Mouse (Mus musculus): ENCODE data around the gene Pgbd5. TPM values are rescaled to one million over a fixed set of nuclear protein-coding genes. Genes with fewer than 3 reads are reported as not detected.

Gene Pgbd5
- polyA plus RNA-seq (2015; fragmentation: Nextera tagmentation; extraction: Ambion mirVana), result 12.2 and 13.7 TPM in 2 replicates

DNA sequence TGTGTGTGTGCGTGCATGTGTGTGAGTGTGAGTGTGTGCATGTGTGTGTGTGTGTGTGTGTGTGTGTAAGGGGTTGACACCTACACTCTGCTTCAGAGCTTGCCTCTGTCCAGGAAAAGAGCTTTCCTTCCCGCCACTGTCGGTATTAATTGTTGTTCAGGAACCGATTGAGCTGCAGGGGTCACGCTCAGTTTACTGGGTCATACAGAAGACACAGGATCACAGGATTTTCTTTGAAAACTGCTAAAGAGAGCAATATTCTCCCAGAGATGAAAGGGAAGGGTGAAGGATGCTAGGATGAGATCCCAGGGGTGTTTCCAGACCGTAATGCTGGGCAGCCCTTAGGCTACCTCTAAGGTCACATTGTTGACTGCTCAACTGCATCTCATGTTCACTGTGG, at the start of gene Pgbd5:
TSS of gene Pgbd5 (minus strand) at position 101 of the 400 bp plus-strand sequence.
- WGBS, result 74% methylated on average over 6 of the region's 6 CpGs
- Histone ChIP-seq H3K27ac (ENCODE audit: low read length) (no peak within 1 kb of the TSS), H3K27me3 (ENCODE audit: control insufficient read depth, insufficient read depth, low read depth, low read length) (no peaks in the 10 kb centered on the region), H3K9ac (ENCODE audit: low read depth, low read length) (no peak within 1 kb of the TSS), H3K36me3 (ENCODE audit: control insufficient read depth, insufficient read depth, low read length) (no peaks in the 10 kb centered on the region), H3K9me3 (replicated peaks; ENCODE audit: control insufficient read depth, low read length, poor library complexity, severe bottlenecking) (no peaks in the 10 kb centered on the region), H3K4me2 (ENCODE audit: low read length) (no peak within 1 kb of the TSS), H3K4me1 (ENCODE audit: control insufficient read depth, insufficient read depth, low read length) (peaks cover 4% of the 10 kb centered on the region; the same call in 1 of the 2 replicates), H3K4me3 (ENCODE audit: low read depth, low read length) (no peak within 1 kb of the TSS)
- no peak for ATAC-seq

DNA sequence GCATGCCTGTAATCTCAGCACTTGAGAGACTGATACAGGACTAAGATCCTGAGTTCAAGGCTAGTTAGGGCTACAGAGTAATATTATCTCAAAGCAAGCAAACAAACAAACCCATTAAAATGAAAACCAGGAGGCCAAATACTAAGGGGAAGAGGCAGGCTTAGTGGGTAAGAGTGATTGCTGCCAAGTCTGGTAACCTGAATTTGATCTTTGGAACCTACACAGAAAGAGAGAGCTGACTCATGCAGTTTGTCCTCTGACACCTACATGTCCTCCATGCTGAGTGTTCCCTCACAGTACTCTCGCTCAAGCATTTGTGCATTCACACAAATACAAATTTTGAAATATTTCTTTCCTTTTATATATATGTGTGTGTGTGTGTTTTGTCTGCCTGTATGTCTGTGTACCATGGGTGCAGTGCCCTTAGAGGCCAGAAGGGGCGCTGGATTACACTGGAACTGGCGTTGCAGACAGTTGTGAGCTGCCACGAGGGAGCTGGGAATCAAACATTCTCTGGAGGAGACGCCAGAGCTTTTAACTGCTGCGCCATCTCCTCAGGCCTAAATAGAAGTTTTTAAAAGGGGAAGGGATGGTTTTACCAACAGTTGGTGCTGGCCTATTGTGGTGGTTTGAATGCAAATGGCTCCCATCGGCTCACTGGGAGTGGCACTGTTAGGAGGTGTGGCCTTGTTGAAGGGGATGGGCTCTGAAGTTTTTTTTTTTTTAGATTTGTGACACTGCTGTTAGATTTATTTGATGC, 44.1 kb upstream of the Pgbd5 start:
- ATAC-seq, result no peak
- Histone ChIP-seq H3K4me2 (ENCODE audit: low read length) (no peak overlapping the region), H3K4me3 (ENCODE audit: low read depth, low read length) (no peak overlapping the region), H3K27me3 (ENCODE audit: control insufficient read depth, insufficient read depth, low read depth, low read length) (no peaks in the 10 kb centered on the region), H3K9me3 (replicated peaks; ENCODE audit: control insufficient read depth, low read length, poor library complexity, severe bottlenecking) (no peaks in the 10 kb centered on the region), H3K36me3 (ENCODE audit: control insufficient read depth, insufficient read depth, low read length) (no peaks in the 10 kb centered on the region), H3K27ac (ENCODE audit: low read length) (no peak overlapping the region), H3K4me1 (ENCODE audit: control insufficient read depth, insufficient read depth, low read length) (peaks cover 2% of the 10 kb centered on the region; the same call in 1 of the 2 replicates), H3K9ac (ENCODE audit: low read depth, low read length) (no peak overlapping the region)
- 69% methylated on average over 7 of the region's 7 CpGs for WGBS

DNA sequence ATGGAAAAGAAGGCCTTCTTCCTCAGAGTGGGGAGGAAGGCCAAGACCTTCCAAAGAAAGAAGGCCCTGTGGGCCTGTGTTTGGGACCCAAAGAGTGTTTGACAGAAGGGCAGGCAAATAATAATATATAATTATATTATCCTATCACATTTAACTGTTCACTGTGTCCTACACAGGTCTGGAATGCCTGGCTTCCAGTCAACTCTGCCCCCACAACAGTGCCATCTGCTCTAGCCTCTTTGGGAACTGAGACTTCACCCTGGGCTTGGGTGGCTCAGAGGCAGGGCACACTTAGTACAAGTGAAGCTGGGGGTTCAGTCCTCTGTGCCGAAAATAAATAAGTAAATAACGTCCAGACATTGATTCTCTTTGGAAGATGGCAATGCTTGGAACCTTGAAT, 43.3 kb upstream of the Pgbd5 start:
- Histone ChIP-seq H3K27ac (ENCODE audit: low read length) (no peak overlapping the region), H3K9ac (ENCODE audit: low read depth, low read length) (no peak overlapping the region), H3K4me2 (ENCODE audit: low read length) (no peak overlapping the region), H3K36me3 (ENCODE audit: control insufficient read depth, insufficient read depth, low read length) (no peaks in the 10 kb centered on the region), H3K27me3 (ENCODE audit: control insufficient read depth, insufficient read depth, low read depth, low read length) (no peaks in the 10 kb centered on the region), H3K4me3 (ENCODE audit: low read depth, low read length) (no peak overlapping the region), H3K4me1 (ENCODE audit: control insufficient read depth, insufficient read depth, low read length) (peaks cover 2% of the 10 kb centered on the region; the same call in 1 of the 2 replicates), H3K9me3 (replicated peaks; ENCODE audit: control insufficient read depth, low read length, poor library complexity, severe bottlenecking) (no peaks in the 10 kb centered on the region)
- no peak for ATAC-seq
- WGBS, result 90% methylated on average over 2 of the region's 2 CpGs

DNA sequence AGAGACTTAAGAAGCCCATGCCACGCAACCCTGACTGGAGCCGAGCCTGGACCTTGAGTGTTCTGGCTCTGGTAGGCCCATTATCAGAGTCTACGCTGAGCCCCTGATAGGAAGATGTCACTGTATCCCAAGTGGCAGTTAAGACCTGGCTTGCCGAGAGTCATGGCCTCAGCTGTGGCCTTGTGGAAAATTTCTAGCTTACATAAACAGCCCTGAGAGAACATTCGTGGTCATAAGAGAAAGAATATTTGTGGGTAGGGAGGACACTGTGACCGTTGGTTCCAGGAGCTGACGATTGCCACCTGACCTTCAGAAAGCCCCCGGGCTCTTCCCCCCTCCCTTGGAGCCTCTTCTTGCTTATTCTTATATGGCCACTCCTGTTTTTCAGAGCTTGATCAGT, 40.9 kb upstream of the Pgbd5 start:
- Histone ChIP-seq H3K9me3 (replicated peaks; ENCODE audit: control insufficient read depth, low read length, poor library complexity, severe bottlenecking) (no peaks in the 10 kb centered on the region), H3K27me3 (ENCODE audit: control insufficient read depth, insufficient read depth, low read depth, low read length) (no peaks in the 10 kb centered on the region), H3K4me3 (ENCODE audit: low read depth, low read length) (no peak overlapping the region), H3K9ac (ENCODE audit: low read depth, low read length) (no peak overlapping the region), H3K4me1 (ENCODE audit: control insufficient read depth, insufficient read depth, low read length) (no peaks in the 10 kb centered on the region), H3K4me2 (ENCODE audit: low read length) (no peak overlapping the region), H3K27ac (ENCODE audit: low read length) (no peak overlapping the region), H3K36me3 (ENCODE audit: control insufficient read depth, insufficient read depth, low read length) (no peaks in the 10 kb centered on the region)
- WGBS, result 88% methylated on average over 8 of the region's 8 CpGs
- ATAC-seq, result no peak

DNA sequence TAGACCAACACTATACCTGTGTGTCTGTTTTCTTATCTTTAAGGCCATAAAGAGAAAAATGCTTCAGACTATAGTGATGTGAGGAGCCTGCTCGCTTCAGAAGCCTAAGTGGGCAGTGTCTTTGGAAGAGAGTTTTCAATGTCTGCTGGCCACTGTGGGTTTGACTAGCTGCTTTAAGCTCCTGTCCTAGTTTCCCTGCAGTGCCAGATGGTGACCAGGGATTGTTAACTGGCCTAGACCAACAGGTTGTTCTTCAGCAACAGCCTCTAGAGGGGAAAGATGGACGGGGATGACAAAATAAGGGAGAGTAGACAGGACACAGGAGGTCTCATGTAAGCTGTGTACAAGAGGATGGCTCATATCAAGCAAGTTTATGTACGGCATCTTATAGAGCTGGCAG, 39.8 kb upstream of the Pgbd5 start:
- no peaks in the 10 kb centered on the region for H3K36me3 ChIP-seq (ENCODE audit: control insufficient read depth, insufficient read depth, low read length)
- H3K4me3 ChIP-seq (ENCODE audit: low read depth, low read length), result no peak overlapping the region
- 78% methylated on average over 3 of the region's 3 CpGs for WGBS
- H3K4me2 ChIP-seq (ENCODE audit: low read length), result no peak overlapping the region
- no peaks in the 10 kb centered on the region for H3K27me3 ChIP-seq (ENCODE audit: control insufficient read depth, insufficient read depth, low read depth, low read length)
- no peak overlapping the region for H3K9ac ChIP-seq (ENCODE audit: low read depth, low read length)
- no peak overlapping the region for H3K27ac ChIP-seq (ENCODE audit: low read length)
- ATAC-seq, result no peak
- no peaks in the 10 kb centered on the region for H3K4me1 ChIP-seq (ENCODE audit: control insufficient read depth, insufficient read depth, low read length)
- H3K9me3 ChIP-seq (replicated peaks; ENCODE audit: control insufficient read depth, low read length, poor library complexity, severe bottlenecking), result no peaks in the 10 kb centered on the region

DNA sequence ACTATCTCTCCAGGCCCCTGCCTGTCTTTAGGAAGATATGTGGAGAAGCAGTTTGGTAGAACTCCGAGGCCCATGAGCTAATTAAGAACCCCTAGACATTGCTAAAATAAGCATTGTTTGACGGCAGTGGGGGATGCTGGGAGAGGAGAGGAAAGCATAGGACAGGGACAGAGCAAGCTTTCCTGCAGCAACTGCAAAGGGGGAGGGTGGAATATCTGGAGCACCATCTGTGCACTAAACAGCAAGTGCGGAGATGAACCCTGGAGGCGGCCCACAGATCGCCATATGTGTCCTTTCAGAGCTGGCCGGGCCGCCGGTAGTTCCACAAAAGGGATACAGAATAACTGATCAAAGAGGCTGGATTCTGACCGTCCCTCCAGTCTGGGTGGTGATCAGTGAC, 37.2 kb upstream of the Pgbd5 start:
- no peak overlapping the region for H3K27ac ChIP-seq (ENCODE audit: low read length)
- H3K9ac ChIP-seq (ENCODE audit: low read depth, low read length), result no peak overlapping the region
- 40% methylated on average over 9 of the region's 9 CpGs for WGBS
- no peaks in the 10 kb centered on the region for H3K9me3 ChIP-seq (replicated peaks; ENCODE audit: control insufficient read depth, low read length, poor library complexity, severe bottlenecking)
- no peaks in the 10 kb centered on the region for H3K27me3 ChIP-seq (ENCODE audit: control insufficient read depth, insufficient read depth, low read depth, low read length)
- H3K36me3 ChIP-seq (ENCODE audit: control insufficient read depth, insufficient read depth, low read length), result no peaks in the 10 kb centered on the region
- H3K4me3 ChIP-seq (ENCODE audit: low read depth, low read length), result no peak overlapping the region
- H3K4me1 ChIP-seq (ENCODE audit: control insufficient read depth, insufficient read depth, low read length), result no peaks in the 10 kb centered on the region
- ATAC-seq, result no peak
- no peak overlapping the region for H3K4me2 ChIP-seq (ENCODE audit: low read length)

DNA sequence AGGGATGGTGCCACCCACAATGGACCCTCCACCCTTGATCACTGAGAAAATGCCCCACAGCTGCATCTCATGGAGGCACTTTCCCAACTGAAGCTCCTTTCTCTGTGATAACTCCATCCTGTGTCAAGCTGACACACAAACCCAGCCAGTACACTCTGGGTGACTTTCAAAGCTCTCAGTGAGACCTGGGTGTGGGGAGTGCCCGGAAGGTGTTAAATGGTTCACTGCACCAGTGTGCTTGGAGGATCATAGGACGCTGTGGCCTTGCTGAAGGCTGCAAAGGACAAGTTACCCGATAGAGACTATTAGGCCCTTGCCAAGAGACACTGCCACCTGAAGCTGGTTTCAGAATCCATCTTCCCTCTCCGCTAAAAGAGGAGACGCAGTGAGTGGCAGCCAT, 36.2 kb upstream of the Pgbd5 start:
- H3K36me3 ChIP-seq (ENCODE audit: control insufficient read depth, insufficient read depth, low read length), result no peaks in the 10 kb centered on the region
- no peak overlapping the region for H3K27ac ChIP-seq (ENCODE audit: low read length)
- ATAC-seq, result no peak
- H3K4me3 ChIP-seq (ENCODE audit: low read depth, low read length), result no peak overlapping the region
- H3K4me2 ChIP-seq (ENCODE audit: low read length), result no peak overlapping the region
- H3K4me1 ChIP-seq (ENCODE audit: control insufficient read depth, insufficient read depth, low read length), result no peaks in the 10 kb centered on the region
- no peak overlapping the region for H3K9ac ChIP-seq (ENCODE audit: low read depth, low read length)
- WGBS, result 82% methylated on average over 5 of the region's 5 CpGs
- H3K9me3 ChIP-seq (replicated peaks; ENCODE audit: control insufficient read depth, low read length, poor library complexity, severe bottlenecking), result no peaks in the 10 kb centered on the region
- no peaks in the 10 kb centered on the region for H3K27me3 ChIP-seq (ENCODE audit: control insufficient read depth, insufficient read depth, low read depth, low read length)

DNA sequence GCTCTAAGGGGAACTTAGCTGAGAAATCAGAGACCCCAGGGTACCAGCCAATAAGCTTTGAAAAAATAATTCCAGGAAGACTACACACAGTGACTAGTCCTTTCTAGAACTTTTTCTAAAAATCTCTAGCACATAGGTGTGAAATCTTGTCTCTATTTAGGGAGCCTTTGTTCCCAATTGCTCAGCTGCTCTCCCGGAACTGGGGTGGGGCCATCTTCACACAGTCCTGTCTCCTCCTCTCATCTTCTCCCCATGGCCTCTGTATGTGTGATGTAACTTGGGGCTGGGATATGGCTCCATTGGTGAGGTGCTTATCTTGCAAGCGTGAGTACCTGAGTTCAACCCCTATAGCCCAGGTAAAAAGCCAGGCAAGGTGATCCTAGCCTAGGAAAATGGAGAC, 25.2 kb upstream of the Pgbd5 start:
- Histone ChIP-seq H3K4me3 (ENCODE audit: low read depth, low read length) (no peak overlapping the region), H3K4me1 (ENCODE audit: control insufficient read depth, insufficient read depth, low read length) (0 out of 2 replicates have a peak, but pooled peaks cover 6% of the 10 kb centered on the region), H3K4me2 (ENCODE audit: low read length) (no peak overlapping the region), H3K27ac (ENCODE audit: low read length) (no peak overlapping the region), H3K9me3 (replicated peaks; ENCODE audit: control insufficient read depth, low read length, poor library complexity, severe bottlenecking) (no peaks in the 10 kb centered on the region), H3K36me3 (ENCODE audit: control insufficient read depth, insufficient read depth, low read length) (no peaks in the 10 kb centered on the region), H3K27me3 (ENCODE audit: control insufficient read depth, insufficient read depth, low read depth, low read length) (no peaks in the 10 kb centered on the region), H3K9ac (ENCODE audit: low read depth, low read length) (no peak overlapping the region)
- no peak for ATAC-seq
- WGBS, result 84% methylated on average over 2 of the region's 2 CpGs

DNA sequence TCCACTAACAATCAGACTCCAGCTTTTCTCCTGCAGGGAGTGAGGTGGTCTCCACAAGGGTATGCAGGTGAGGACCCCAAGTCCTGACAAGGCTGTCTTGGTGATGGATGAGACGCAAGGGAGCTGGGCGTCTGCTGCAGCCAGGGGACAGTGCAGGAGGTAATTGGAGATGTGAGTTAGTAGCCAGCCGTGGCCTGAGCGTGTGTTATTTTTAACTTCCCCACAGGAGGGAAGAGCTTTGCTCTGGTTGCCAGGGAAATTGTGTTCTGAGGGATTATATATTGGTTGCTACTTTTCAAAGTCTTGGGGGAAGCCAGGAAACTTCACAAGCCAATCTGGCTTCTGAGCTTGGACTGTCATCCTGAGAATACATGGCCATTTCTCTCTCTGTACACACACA, 23.7 kb upstream of the Pgbd5 start:
- H3K9me3 ChIP-seq (replicated peaks; ENCODE audit: control insufficient read depth, low read length, poor library complexity, severe bottlenecking), result no peaks in the 10 kb centered on the region
- WGBS, result 33% methylated on average over 4 of the region's 4 CpGs
- H3K4me2 ChIP-seq (ENCODE audit: low read length), result no peak overlapping the region

More for the DNA sequence above, 23.7 kb upstream of the Pgbd5 start:
- Histone ChIP-seq H3K4me1 (ENCODE audit: control insufficient read depth, insufficient read depth, low read length) (0 out of 2 replicates have a peak, but pooled peaks cover 6% of the 10 kb centered on the region), H3K4me3 (ENCODE audit: low read depth, low read length) (no peak overlapping the region), H3K36me3 (ENCODE audit: control insufficient read depth, insufficient read depth, low read length) (no peaks in the 10 kb centered on the region), H3K27ac (ENCODE audit: low read length) (no peak overlapping the region), H3K27me3 (ENCODE audit: control insufficient read depth, insufficient read depth, low read depth, low read length) (no peaks in the 10 kb centered on the region), H3K9ac (ENCODE audit: low read depth, low read length) (no peak overlapping the region)
- no peak for ATAC-seq
